Mouse (Mus musculus) testis, adult 2 months (tissue): ENCODE data around the gene Iars2.

ENCODE experiments used
- CTCF ChIP-seq: fragments of 200-500 bp; IDR thresholded peaks from 2 replicates; pipeline ENCODE4 v1.5.1; 2012; ENCODE audit warnings: low read depth, mild to moderate bottlenecking, inconsistent platforms, low read length, moderate library complexity; ENCODE audit not compliant: control insufficient read depth, insufficient read depth, insufficient replicate concordance
- POLR2A ChIP-seq: fragments of 200-500 bp; IDR thresholded peaks from 2 replicates; pipeline ENCODE4 v1.6.1; 2012; ENCODE audit warnings: low read depth, mild to moderate bottlenecking, inconsistent platforms, low read length, moderate library complexity; ENCODE audit not compliant: control insufficient read depth

DNA sequence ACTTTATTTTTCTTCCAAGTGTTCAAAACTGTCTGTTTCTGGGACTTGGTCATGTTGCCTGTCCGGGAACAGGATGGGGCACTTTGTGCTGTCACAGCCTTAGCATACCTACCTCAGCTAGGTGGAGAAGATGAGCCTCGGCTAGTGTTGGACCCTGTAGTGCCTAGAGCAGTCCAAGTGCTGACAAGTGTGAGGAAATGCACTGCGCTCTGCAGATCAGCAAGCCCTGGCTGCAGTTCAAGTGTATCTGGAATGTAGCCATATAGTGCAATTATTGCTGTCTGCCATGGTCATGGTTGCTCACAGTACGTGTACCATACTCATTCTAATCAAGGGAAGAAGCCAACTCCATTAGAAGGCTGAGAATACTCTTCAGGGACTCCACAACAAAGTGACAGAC lies 44.5 kb downstream of the Iars2 start:
- TF ChIP-seq POLR2A (no peak), CTCF (no peak)
